Mouse (Mus musculus): ENCODE measurements around the gene Plrg1. TPM values are rescaled to one million over a fixed set of nuclear protein-coding genes. Genes with fewer than 3 reads are reported as not detected.

The Plrg1 gene
- polyA plus RNA-seq, 1 experiment from 2014 or later, result 29.9 TPM

- Histone ChIP-seq H3K4me2 (ENCODE audit: low read depth, low read length) (peak overlapping the region; percentile 75), H3K4me3 (ENCODE audit: low read depth, low read length) (peak overlapping the region; percentile 43), H3K9ac (replicated peaks) (no peak overlapping the region; the same call in 1 of the 2 replicates), H3K27ac (ENCODE audit: low read depth) (peak overlapping the region; percentile 22; the same call in 1 of the 2 replicates), H3K36me3 (replicated peaks; ENCODE audit: insufficient read depth, low read length) (no peaks in the 10 kb centered on the region), H3K27me3 (ENCODE audit: insufficient read depth, low read length) (no peaks in the 10 kb centered on the region), H3K9me3 (ENCODE audit: low read length) (no peaks in the 10 kb centered on the region), H3K4me1 (ENCODE audit: insufficient read depth) (no peaks in the 10 kb centered on the region)
- DNase-seq (peak; percentile 77), ATAC-seq (peak; percentile 86)
- 2% methylated on average over 11 of the region's 11 CpGs for WGBS (ENCODE audit: insufficient replicate concordance)
- peak; percentile 97 for TF ChIP-seq CTCF (IDR thresholded peaks at IDR 0.05; ENCODE audit: low read depth)
- no peak for TF ChIP-seq EP300 (IDR thresholded peaks at IDR 0.05; ENCODE audit: low read depth)
Observed at GRCm38 (mm10) chr3:83080567-83081055, 25.3 kb downstream of the Plrg1 start.

- no peaks in the 10 kb centered on the region for H3K36me3 ChIP-seq (replicated peaks; ENCODE audit: insufficient read depth, low read length)
- no peak overlapping the region for H3K9ac ChIP-seq (replicated peaks)
- H3K9me3 ChIP-seq (ENCODE audit: low read length), result no peaks in the 10 kb centered on the region
- TF ChIP-seq CTCF (IDR thresholded peaks at IDR 0.05; ENCODE audit: low read depth) (no peak), EP300 (IDR thresholded peaks at IDR 0.05; ENCODE audit: low read depth) (no peak)
- H3K4me1 ChIP-seq (ENCODE audit: insufficient read depth), result no peaks in the 10 kb centered on the region
- H3K4me2 ChIP-seq (ENCODE audit: low read depth, low read length), result no peak overlapping the region
- WGBS (ENCODE audit: insufficient replicate concordance), result 81% methylated on average over 6 of the region's 6 CpGs
- H3K27me3 ChIP-seq (ENCODE audit: insufficient read depth, low read length), result no peaks in the 10 kb centered on the region
- H3K4me3 ChIP-seq (ENCODE audit: low read depth, low read length), result no peak overlapping the region
- no peak for DNase-seq
- no peak overlapping the region for H3K27ac ChIP-seq (ENCODE audit: low read depth)
- ATAC-seq, result no peak
Observed at GRCm38 (mm10) chr3:83097586-83097985, 42.3 kb downstream of the Plrg1 start.

GRCm38 (mm10) chr3:83098546-83099034, 43.3 kb downstream of the Plrg1 start:
- Histone ChIP-seq H3K36me3 (replicated peaks; ENCODE audit: insufficient read depth, low read length) (no peaks in the 10 kb centered on the region), H3K9ac (replicated peaks) (no peak overlapping the region), H3K27me3 (ENCODE audit: insufficient read depth, low read length) (no peaks in the 10 kb centered on the region), H3K4me3 (ENCODE audit: low read depth, low read length) (peak overlapping the region; percentile 24; the same call in 1 of the 2 replicates), H3K9me3 (ENCODE audit: low read length) (no peaks in the 10 kb centered on the region), H3K4me2 (ENCODE audit: low read depth, low read length) (peak overlapping the region; percentile 47), H3K4me1 (ENCODE audit: insufficient read depth) (no peaks in the 10 kb centered on the region), H3K27ac (ENCODE audit: low read depth) (no peak overlapping the region)
- no peak for ATAC-seq
- DNase-seq, result no peak
- no peak for TF ChIP-seq CTCF (IDR thresholded peaks at IDR 0.05; ENCODE audit: low read depth)
- no peak for TF ChIP-seq EP300 (IDR thresholded peaks at IDR 0.05; ENCODE audit: low read depth)
- WGBS (ENCODE audit: insufficient replicate concordance), result 24% methylated on average over 14 of the region's 14 CpGs

- H3K36me3 ChIP-seq (replicated peaks; ENCODE audit: insufficient read depth, low read length), result no peaks in the 10 kb centered on the region
- no peak overlapping the region for H3K9ac ChIP-seq (replicated peaks)
- H3K9me3 ChIP-seq (ENCODE audit: low read length), result no peaks in the 10 kb centered on the region
- ATAC-seq, result no peak
- H3K4me2 ChIP-seq (ENCODE audit: low read depth, low read length), result no peak overlapping the region
- WGBS (ENCODE audit: insufficient replicate concordance), result 66% methylated on average over 1 of the region's 1 CpGs
- DNase-seq, result no peak
- no peak overlapping the region for H3K27ac ChIP-seq (ENCODE audit: low read depth)
- TF ChIP-seq CTCF (IDR thresholded peaks at IDR 0.05; ENCODE audit: low read depth) (no peak), EP300 (IDR thresholded peaks at IDR 0.05; ENCODE audit: low read depth) (no peak)
- no peaks in the 10 kb centered on the region for H3K4me1 ChIP-seq (ENCODE audit: insufficient read depth)
- H3K27me3 ChIP-seq (ENCODE audit: insufficient read depth, low read length), result no peaks in the 10 kb centered on the region
- no peak overlapping the region for H3K4me3 ChIP-seq (ENCODE audit: low read depth, low read length)
Observed at GRCm38 (mm10) chr3:83099139-83099538, 43.8 kb downstream of the Plrg1 start.

GRCm38 (mm10) chr3:83099651-83100050, 44.3 kb downstream of the Plrg1 start:
- DNase-seq (no peak), ATAC-seq (no peak)
- Histone ChIP-seq H3K4me3 (ENCODE audit: low read depth, low read length) (no peak overlapping the region), H3K9ac (replicated peaks) (no peak overlapping the region), H3K36me3 (replicated peaks; ENCODE audit: insufficient read depth, low read length) (no peaks in the 10 kb centered on the region), H3K4me2 (ENCODE audit: low read depth, low read length) (no peak overlapping the region), H3K27ac (ENCODE audit: low read depth) (no peak overlapping the region), H3K4me1 (ENCODE audit: insufficient read depth) (no peaks in the 10 kb centered on the region), H3K27me3 (ENCODE audit: insufficient read depth, low read length) (no peaks in the 10 kb centered on the region), H3K9me3 (ENCODE audit: low read length) (no peaks in the 10 kb centered on the region)
- TF ChIP-seq EP300 (IDR thresholded peaks at IDR 0.05; ENCODE audit: low read depth) (no peak), CTCF (IDR thresholded peaks at IDR 0.05; ENCODE audit: low read depth) (no peak)
- 68% methylated on average over 6 of the region's 6 CpGs for WGBS (ENCODE audit: insufficient replicate concordance)

GRCm38 (mm10) chr3:83102286-83102685, 47.0 kb downstream of the Plrg1 start:
- 73% methylated on average over 6 of the region's 6 CpGs for WGBS (ENCODE audit: insufficient replicate concordance)
- no peaks in the 10 kb centered on the region for H3K36me3 ChIP-seq (replicated peaks; ENCODE audit: insufficient read depth, low read length)
- no peak overlapping the region for H3K4me2 ChIP-seq (ENCODE audit: low read depth, low read length)
- TF ChIP-seq EP300 (IDR thresholded peaks at IDR 0.05; ENCODE audit: low read depth) (no peak), CTCF (IDR thresholded peaks at IDR 0.05; ENCODE audit: low read depth) (no peak)
- no peaks in the 10 kb centered on the region for H3K27me3 ChIP-seq (ENCODE audit: insufficient read depth, low read length)
- H3K9ac ChIP-seq (replicated peaks), result no peak overlapping the region
- ATAC-seq (no peak), DNase-seq (no peak)
- H3K9me3 ChIP-seq (ENCODE audit: low read length), result 0 out of 2 replicates have a peak, but pooled peaks cover 3% of the 10 kb centered on the region
- no peaks in the 10 kb centered on the region for H3K4me1 ChIP-seq (ENCODE audit: insufficient read depth)
- no peak overlapping the region for H3K27ac ChIP-seq (ENCODE audit: low read depth)
- no peak overlapping the region for H3K4me3 ChIP-seq (ENCODE audit: low read depth, low read length)

All from liver, postnatal 0 days (tissue).